Mouse (Mus musculus) erythroblast, embryonic 14.5 days (primary cell): ENCODE results near the gene Nfib.

Source experiments
- GATA1 ChIP-seq: IDR thresholded peaks from 2 replicates; pipeline ENCODE4 v1.6.1; 2012; ENCODE audit warnings: low read length, inconsistent platforms, mixed read lengths
- TAL1 ChIP-seq: IDR thresholded peaks from 3 replicates; pipeline ENCODE4 v1.6.1; 2012; ENCODE audit warnings: low read length, inconsistent platforms, mixed read lengths

DNA sequence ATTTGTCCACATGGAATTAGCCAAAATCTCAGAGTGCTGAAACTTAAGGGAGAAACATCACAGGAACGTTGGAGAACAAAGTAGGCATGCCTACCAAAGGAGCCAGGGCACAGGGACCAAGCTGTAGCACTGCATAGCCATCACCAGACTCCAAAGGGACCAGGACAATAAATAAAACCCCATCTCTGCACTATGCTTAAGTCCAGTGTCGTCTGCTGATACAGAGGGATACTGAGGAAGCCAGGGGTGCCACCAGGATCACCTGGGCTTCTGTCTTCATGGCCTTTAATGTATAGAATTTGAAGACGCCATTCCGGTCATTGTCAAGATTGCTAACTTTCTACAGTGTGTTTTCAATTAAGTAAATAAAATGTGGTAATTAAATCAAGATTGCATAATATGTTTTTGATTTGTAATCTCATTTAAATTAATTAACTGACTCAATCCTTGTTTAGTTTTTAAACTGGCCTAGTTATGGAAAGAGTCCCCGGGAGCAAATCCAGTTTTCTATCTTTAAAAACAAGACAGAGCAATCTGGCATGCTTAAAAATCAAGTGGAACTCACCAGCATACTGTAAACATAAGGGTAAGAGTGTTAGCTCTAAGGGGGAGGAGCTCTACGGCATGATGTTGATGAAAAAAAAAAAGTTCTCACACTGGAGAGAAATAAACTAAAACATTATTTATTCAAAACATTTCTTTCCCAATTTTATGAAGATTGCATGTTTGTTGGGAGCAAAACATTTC lies 313.7 kb downstream of the Nfib start:
- TF ChIP-seq GATA1 (no peak), TAL1 (no peak)
